In genomic region chr9:67846089-67846488, GRCm38 (mm10) we compare ENCODE assay signal across 14 mouse cellular contexts. TPM values are rescaled to one million over a fixed set of nuclear protein-coding genes. Genes with fewer than 3 reads are reported as not detected.
"Had no signal": no experiment of that assay in that cellular context is flagged by ENCODE, and none has a peak within 500 bp of the region (broad histone marks: within the 10 kb centered on the region; RNA-seq: fewer than 3 reads in every experiment).

No protein-coding gene starts in this region.

- DNase-seq: kidney, adult 8-10 months; kidney, postnatal 25 days; layer of hippocampus, adult 9-11 months; liver; lung, embryonic 14.5 days; lung, postnatal 10 days; retina, postnatal 1 day; right cerebral cortex, postnatal 14 days had no signal

- H3K4me3 ChIP-seq: limb, embryonic 12.5 days; liver, embryonic 15.5 days; midbrain, embryonic 12.5 days; neural tube, embryonic 13.5 days had no signal

- H3K27me3 ChIP-seq: limb, embryonic 12.5 days; liver, embryonic 15.5 days; midbrain, embryonic 12.5 days; neural tube, embryonic 13.5 days had no signal

- H3K9ac ChIP-seq: limb, embryonic 12.5 days; liver, embryonic 15.5 days; lung, embryonic 14.5 days; midbrain, embryonic 12.5 days; neural tube, embryonic 13.5 days had no signal

- H3K4me2 ChIP-seq: limb, embryonic 12.5 days; lung, embryonic 14.5 days; midbrain, embryonic 12.5 days; neural tube, embryonic 13.5 days had no signal

- ATAC-seq: midbrain, embryonic 16.5 days had no signal

- H3K36me3 ChIP-seq: limb, embryonic 12.5 days; liver, embryonic 15.5 days; midbrain, embryonic 12.5 days; neural tube, embryonic 13.5 days had no signal

- H3K27ac ChIP-seq: limb, embryonic 12.5 days; midbrain, embryonic 12.5 days; neural tube, embryonic 13.5 days had no signal

- H3K9me3 ChIP-seq: limb, embryonic 12.5 days; liver, embryonic 15.5 days; midbrain, embryonic 12.5 days; neural tube, embryonic 13.5 days had no signal

RNA-seq across cellular contexts. Expression of gene C2cd4a, which starts 14.0 kb away (rescaled TPM):
- total RNA-seq: megakaryocyte-erythroid progenitor cell, adult 5-6 weeks had no signal
